Mouse (Mus musculus) liver, postnatal 0 days (tissue): ENCODE measurements at regions not wholly inside any gene's neighbourhood (a gene's known extent, or its start where the extent isn't known, plus 50 kb on each side); places are given as distances from the start of the nearest gene placed in this dataset.
"Not testable (repeated sequence)": the region's sequence is repeated elsewhere in the genome, so short reads cannot be mapped to it uniquely, and the experiment has no call there.

Experiments
- ATAC-seq: fragments of 200-750 bp; cut with Nextera tagmentation; 2 replicates; pipeline ENCODE4 v1.8.0; 2017; ENCODE audit warnings: mild to moderate bottlenecking, moderate library complexity
- DNase-seq: peaks from one replicate; pipeline ENCODE4 v3.0.0-alpha.2; 2016
- H3K27ac ChIP-seq: fragments of 300-500 bp; sonication (generic); 2 replicates; pipeline ENCODE4 v1.5.1; 2014; ENCODE audit warnings: antibody characterized with exemption, moderate library complexity, mild to moderate bottlenecking, low read depth
- H3K27me3 ChIP-seq: fragments of 300-500 bp; sonication (generic); 2 replicates; pipeline ENCODE4 v1.6.1; 2014; ENCODE audit warnings: low read length, control low read depth, mixed read lengths; ENCODE audit not compliant: insufficient read depth
- H3K36me3 ChIP-seq: fragments of 300-500 bp; sonication (generic); replicated peaks from 2 replicates; pipeline ENCODE4 v1.6.1; 2014; ENCODE audit warnings: mild to moderate bottlenecking, control low read depth, low read length, moderate library complexity, mixed read lengths; ENCODE audit not compliant: insufficient read depth
- H3K4me1 ChIP-seq: fragments of 300-500 bp; sonication (generic); 2 replicates; pipeline ENCODE4 v1.6.1; 2014; ENCODE audit warnings: antibody characterized with exemption, mild to moderate bottlenecking, control low read depth; ENCODE audit not compliant: insufficient read depth
- H3K4me2 ChIP-seq: fragments of 300-500 bp; sonication (generic); 2 replicates; pipeline ENCODE4 v1.6.1; 2014; ENCODE audit warnings: low read depth, mild to moderate bottlenecking, low read length, moderate library complexity, mixed read lengths
- H3K4me3 ChIP-seq: fragments of 300-500 bp; sonication (generic); 2 replicates; pipeline ENCODE4 v1.5.1; 2014; ENCODE audit warnings: low read depth, low read length
- H3K9ac ChIP-seq: fragments of 300-500 bp; sonication (generic); replicated peaks from 2 replicates; pipeline ENCODE4 v1.6.1; 2014; ENCODE audit warnings: mild to moderate bottlenecking, moderate library complexity
- H3K9me3 ChIP-seq: fragments of 300-500 bp; sonication (generic); 2 replicates; pipeline ENCODE4 v1.6.1; 2016; ENCODE audit warnings: mild to moderate bottlenecking, control low read depth, low read length, mixed read lengths
- CTCF ChIP-seq: sonication (generic); IDR thresholded peaks from 2 replicates; pipeline ENCODE4 v1.5.1; 2016; ENCODE audit warnings: antibody characterized with exemption, low read depth
- EP300 ChIP-seq: IDR thresholded peaks from 2 replicates; pipeline ENCODE4 v1.6.1; 2016; ENCODE audit warnings: antibody characterized with exemption, low read depth, mild to moderate bottlenecking
- WGBS: fragments of 180-500 bp; shearing (Covaris S2); extraction: QIAGEN DNeasy Blood & Tissue Kit; methylation state at CpG from one replicate; pipeline ENCODE4 v1.1.7; 2014; ENCODE audit not compliant: insufficient replicate concordance; 5-methylcytosine and 5-hydroxymethylcytosine counted together

GRCm38 (mm10) chr10:111642683-111643082, 136.6 kb downstream of the Phlda1 start:
- TF ChIP-seq CTCF (no peak), EP300 (no peak)
- Histone ChIP-seq H3K27me3 (no peaks in the 10 kb centered on the region), H3K27ac (no peak overlapping the region), H3K36me3 (no peaks in the 10 kb centered on the region), H3K4me2 (no peak overlapping the region), H3K4me3 (no peak overlapping the region), H3K9ac (no peak overlapping the region), H3K4me1 (no peaks in the 10 kb centered on the region), H3K9me3 (no peaks in the 10 kb centered on the region)
- 68% methylated on average over 2 of the region's 2 CpGs for WGBS
- DNase-seq (no peak), ATAC-seq (no peak)

DNA sequence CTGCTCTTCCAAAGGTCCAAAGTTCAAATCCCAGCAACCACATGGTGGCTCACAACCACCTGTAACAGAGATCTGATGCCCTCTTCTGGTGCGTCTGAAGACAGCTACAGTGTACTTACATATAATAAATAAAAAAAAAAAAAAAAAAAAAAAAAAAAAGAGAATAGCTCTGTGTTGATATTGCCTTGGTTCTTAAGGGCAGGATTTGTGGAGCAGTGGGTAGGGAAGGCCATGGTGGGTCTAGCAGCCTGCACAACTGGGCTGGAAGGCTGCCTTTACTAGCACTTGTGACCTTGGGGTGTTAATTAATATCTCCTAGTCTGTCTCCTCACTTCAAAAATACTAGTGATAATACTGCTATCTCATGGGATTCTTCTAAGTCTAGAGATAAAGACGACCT, 147.7 kb downstream of the Phlda1 start:
- H3K27me3 ChIP-seq, H3K9ac ChIP-seq, H3K36me3 ChIP-seq, H3K27ac ChIP-seq, H3K4me1 ChIP-seq, H3K4me3 ChIP-seq, H3K4me2 ChIP-seq, ATAC-seq, H3K9me3 ChIP-seq, DNase-seq: not testable (repeated sequence)
- WGBS: 50% methylated on average over 1 of the region's 2 CpGs

- Histone ChIP-seq H3K4me1 (no peaks in the 10 kb centered on the region), H3K4me3 (no peak overlapping the region), H3K27me3 (no peaks in the 10 kb centered on the region), H3K27ac (no peak overlapping the region), H3K4me2 (no peak overlapping the region), H3K9me3 (no peaks in the 10 kb centered on the region), H3K9ac (no peak overlapping the region), H3K36me3 (no peaks in the 10 kb centered on the region)
- TF ChIP-seq CTCF: no peak
- no peak for TF ChIP-seq EP300
- WGBS: 77% methylated on average over 22 of the region's 22 CpGs
- ATAC-seq: no peak
- DNase-seq: no peak
These were observed 148.5 kb downstream of the Phlda1 start for GRCm38 (mm10) chr10:111654364-111655226.

GRCm38 (mm10) chr10:111658828-111659227, 152.7 kb downstream of the Phlda1 start:
- H3K9me3 ChIP-seq: no peaks in the 10 kb centered on the region
- H3K36me3 ChIP-seq: no peaks in the 10 kb centered on the region
- H3K4me2 ChIP-seq: no peak overlapping the region
- no peak for ATAC-seq
- 73% methylated on average over 9 of the region's 9 CpGs for WGBS
- no peak for DNase-seq
- no peak overlapping the region for H3K27ac ChIP-seq
- TF ChIP-seq CTCF (no peak), EP300 (no peak)
- no peaks in the 10 kb centered on the region for H3K4me1 ChIP-seq
- H3K27me3 ChIP-seq: no peaks in the 10 kb centered on the region
- no peak overlapping the region for H3K4me3 ChIP-seq
- H3K9ac ChIP-seq: no peak overlapping the region

- no peak for ATAC-seq
- Histone ChIP-seq H3K4me2 (no peak overlapping the region), H3K36me3 (no peaks in the 10 kb centered on the region), H3K9ac (no peak overlapping the region), H3K4me3 (no peak overlapping the region), H3K9me3 (no peaks in the 10 kb centered on the region), H3K4me1 (no peaks in the 10 kb centered on the region), H3K27me3 (no peaks in the 10 kb centered on the region), H3K27ac (no peak overlapping the region)
- DNase-seq: no peak
- no peak for TF ChIP-seq EP300
- no peak for TF ChIP-seq CTCF
- WGBS: 68% methylated on average over 1 of the region's 1 CpGs
These were observed 156.6 kb downstream of the Phlda1 start for GRCm38 (mm10) chr10:111662665-111663064.

DNA sequence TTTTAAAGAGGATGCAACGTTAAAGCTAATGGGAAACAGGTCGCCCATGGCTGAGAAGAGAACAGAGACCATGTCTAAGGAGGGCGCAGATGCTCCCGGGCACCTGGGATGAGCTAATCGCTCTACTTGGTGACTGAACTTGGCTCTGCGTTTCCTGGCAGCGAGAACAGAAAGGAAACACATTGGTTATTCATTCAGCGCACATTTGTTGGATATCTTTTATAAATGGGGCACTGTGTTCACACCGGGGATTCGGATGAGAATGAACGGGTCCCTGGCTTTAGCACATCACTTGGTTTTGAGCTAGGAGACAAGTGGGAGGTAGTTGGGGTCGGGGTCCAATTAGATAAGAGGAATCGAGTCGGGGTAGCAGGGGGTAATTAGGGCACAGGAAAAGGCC, 159.7 kb downstream of the Phlda1 start:
- H3K9me3 ChIP-seq: no peaks in the 10 kb centered on the region
- no peak for ATAC-seq
- no peak for TF ChIP-seq CTCF
- no peak for TF ChIP-seq EP300
- no peak overlapping the region for H3K9ac ChIP-seq
- no peaks in the 10 kb centered on the region for H3K4me1 ChIP-seq
- H3K27me3 ChIP-seq: no peaks in the 10 kb centered on the region
- 74% methylated on average over 14 of the region's 14 CpGs for WGBS
- no peak for DNase-seq
- no peaks in the 10 kb centered on the region for H3K36me3 ChIP-seq
- no peak overlapping the region for H3K4me2 ChIP-seq
- H3K27ac ChIP-seq: no peak overlapping the region
- H3K4me3 ChIP-seq: no peak overlapping the region
